Mouse (Mus musculus) granulocyte monocyte progenitor cell, adult 5-6 weeks (primary cell): ENCODE measurements around the gene Tradd. TPM values are rescaled to one million over a fixed set of nuclear protein-coding genes. Genes with fewer than 3 reads are reported as not detected.
A peak's percentile ranks its signal among the peaks of the same experiment; 100 is the strongest.
"Not testable (repeated sequence)": the region's sequence is repeated elsewhere in the genome, so short reads cannot be mapped to it uniquely, and the experiment has no call there.

Source experiments
- ATAC-seq: replicated peaks from 2 replicates; pipeline ENCODE4 v1.8.0; 2016; ENCODE audit warnings: mild to moderate bottlenecking, moderate TSS enrichment, inconsistent platforms; ENCODE audit not compliant: poor library complexity, severe bottlenecking
- total RNA-seq, 2 experiments: library from RNA; stranded (forward) in 1 of 2; stranded (reverse) in 1 of 2; fragments of 200-712, 200-1000 nt in 1 of 2; fragments of >200 nt in 1 of 2; fragmentation: Nextera tagmentation in 1 of 2; gene quantifications; 2 replicates each; pipeline ENCODE4 v1.2.3; 2014 to 2017

The Tradd gene
- total RNA-seq, 2 experiments from 2014 or later: 9.4 to 21.0 TPM

GRCm38 (mm10) chr8:105295895-105296573, 31.6 kb upstream of the Tradd start, which contains the start of gene Exoc3l:
Exoc3l (minus strand) TSS chr8:105296101.
- 0 out of 2 replicates have a peak, but pooled peaks have one; percentile 10 for ATAC-seq

DNA sequence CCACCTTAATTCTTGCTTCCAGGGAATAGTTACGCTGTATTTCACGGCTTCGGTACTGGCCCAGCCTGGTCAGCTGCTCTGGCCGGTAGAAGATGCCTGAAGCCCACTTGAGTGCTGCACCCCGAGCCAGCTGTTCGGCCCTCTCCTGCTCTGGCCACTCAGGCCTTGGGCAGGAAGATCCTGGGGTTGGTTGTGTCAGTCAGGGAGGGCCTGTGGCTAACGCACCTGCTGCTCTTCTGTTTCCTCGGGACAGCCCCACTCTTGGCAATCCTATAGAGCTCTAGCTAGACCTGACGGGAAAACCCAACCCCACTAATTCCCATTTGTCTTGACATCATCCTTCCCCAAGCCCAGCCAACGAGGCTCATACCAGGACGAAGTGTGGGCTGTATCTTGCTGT, 30.8 kb upstream of the Tradd start:
- ATAC-seq: no peak

- ATAC-seq: no peak
These were observed 30.4 kb upstream of the Tradd start for GRCm38 (mm10) chr8:105294776-105295175.

DNA sequence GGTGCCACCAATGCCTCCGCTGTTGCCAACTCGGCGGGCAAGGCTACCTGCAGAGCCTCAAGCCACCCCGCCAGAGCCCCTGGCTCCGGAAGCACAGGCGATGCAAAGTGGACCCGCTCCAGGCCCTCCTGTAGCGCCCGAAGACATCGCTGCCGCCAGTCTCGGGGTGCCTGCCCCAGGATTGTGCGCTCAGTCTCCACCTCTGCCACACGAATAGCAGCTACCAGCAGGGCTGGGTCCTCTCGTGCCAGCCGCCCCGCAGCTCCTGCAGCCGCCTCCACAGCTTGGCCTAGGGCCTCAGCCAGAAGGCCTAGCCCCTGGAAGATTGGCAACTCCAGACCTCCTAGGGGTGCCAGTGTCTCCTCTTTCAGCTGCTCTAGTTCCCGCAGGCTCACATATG, 29.0 kb upstream of the Tradd start:
- ATAC-seq: no peak

- ATAC-seq: no peak
These were observed 28.1 kb upstream of the Tradd start for GRCm38 (mm10) chr8:105292471-105292870.

DNA sequence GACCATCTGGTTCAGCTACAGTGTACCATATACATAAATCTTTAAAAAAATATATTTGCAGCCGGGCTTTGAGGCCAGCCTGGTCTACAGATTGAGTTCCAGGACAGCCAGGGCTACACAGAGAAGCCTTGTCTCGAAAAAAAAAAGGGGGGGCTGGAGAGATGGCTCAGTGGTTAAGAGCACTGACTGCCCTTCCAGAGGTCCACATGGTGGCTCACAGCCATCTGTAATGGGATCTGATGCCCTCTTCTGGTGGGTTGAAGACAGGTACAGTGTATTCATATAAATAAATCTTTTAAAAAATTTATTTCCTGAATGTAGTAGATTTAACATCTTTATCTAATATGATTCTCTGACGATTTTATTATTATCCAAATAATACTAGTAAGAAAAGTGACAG, 27.4 kb upstream of the Tradd start:
- ATAC-seq: not testable (repeated sequence)

DNA sequence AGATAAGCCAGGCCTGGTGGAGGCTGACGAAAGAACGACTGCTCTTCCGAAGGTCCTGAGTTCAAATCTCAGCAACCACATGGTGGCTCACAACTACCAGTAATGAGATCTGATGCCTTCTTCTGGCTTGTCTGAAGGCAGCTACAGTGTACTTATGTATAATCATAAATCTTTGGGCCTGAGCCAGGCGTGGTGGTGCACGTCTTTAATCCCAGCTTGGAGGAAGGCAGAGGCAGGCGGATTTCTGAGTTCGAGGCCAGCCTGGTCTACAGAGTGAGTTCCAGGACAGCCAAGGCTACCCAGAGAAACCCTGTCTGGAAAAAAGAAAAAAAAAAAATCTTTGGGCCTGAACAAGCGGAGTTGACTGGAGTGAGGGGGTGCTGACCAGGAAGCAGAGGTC, 27.0 kb upstream of the Tradd start:
- ATAC-seq: not testable (repeated sequence)

DNA sequence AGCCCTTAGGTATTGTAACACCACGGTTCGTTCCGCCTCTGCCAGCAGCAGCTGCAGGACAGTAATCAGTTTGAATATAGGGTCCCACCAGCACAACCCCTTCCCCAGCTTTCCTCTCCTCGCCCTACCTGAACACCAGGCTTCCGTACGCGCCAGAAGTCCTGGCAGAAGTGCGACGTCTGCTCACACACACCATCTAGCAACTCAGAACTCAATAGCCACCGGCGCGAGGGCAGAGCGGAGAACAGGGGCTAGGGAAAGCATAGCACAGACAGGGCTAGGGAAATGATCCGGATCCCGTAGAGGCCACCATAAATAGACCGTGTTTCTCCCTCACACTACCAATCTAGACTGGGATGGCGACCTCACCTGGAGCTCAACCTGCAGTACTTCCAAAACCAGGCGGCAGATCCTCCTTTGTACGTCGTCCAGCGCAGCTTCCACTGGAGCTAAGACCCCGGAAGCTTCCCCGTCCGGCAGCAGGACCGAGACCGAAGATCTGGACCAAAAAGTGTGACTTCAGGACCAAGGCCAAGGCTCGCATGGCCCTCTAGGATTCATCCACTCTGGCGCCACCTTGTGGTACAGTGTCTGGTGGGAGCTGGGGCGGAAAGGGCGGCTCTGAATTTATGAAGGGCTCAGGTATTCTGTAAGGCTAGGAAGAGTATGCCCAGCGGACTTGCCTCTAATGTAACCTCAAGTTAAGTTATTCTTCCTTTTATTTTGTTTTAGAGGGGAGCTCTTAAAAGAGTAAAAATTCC, 26.3 kb upstream of the Tradd start:
- peak; percentile 51 for ATAC-seq

DNA sequence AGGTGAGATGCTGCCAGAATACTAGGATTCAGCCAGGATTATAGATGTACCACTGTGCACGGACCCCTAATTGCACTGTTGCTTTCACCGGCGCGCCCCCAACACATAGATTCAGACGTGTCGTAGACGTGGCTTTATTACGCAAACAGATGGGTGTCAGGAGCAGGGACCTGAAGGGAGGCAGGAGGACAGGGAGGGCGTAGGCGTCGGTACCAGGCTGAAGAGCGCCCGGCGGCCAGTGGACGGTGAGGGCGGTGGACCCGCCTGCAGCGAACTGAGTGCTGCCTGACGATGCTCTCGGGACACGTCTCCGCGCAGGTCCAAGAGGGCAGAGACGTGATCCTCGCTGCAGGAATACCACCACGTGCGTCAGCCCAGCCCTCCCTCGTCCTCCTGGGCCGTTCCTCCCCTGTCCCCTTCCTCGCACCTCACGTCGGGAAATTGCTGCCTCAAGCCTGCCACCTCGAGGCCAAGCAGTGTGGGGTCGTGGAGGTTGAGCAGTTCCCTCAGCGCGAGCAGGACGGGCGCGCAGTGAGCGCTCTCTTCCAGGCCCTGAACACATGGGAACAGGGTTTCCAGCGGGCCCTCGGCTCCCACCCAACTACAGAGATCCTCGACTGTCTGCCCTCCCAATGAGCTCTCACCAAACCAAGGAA, 25.5 kb upstream of the Tradd start, which contains the start of gene 4931428F04Rik:
Gene 4931428F04Rik, minus strand, starts transcription at position 60 of the 656 bp plus-strand sequence.
- peak; percentile 18 for ATAC-seq

- ATAC-seq: peak; percentile 78
These were observed 24.7 kb upstream of the Tradd start for GRCm38 (mm10) chr8:105288958-105289732.

DNA sequence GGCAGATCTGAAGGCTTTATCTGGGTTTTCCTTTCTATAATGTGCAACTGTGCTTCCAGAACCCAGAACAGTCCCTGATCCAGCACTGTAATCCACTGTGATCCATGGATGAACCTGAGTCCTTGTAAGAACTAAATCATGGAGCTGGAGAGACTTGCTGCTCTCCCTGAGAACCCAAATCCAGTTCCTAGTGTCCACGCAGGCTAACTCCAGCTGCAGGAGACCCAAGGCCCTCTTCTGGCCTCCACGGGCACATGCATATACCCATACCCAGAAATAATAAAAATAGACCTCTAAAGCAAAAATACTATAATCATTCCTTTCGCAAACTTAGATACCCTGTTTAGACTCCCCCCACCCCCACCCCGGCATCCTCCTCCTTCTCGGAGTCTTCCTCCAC, 23.8 kb upstream of the Tradd start:
- ATAC-seq: no peak

DNA sequence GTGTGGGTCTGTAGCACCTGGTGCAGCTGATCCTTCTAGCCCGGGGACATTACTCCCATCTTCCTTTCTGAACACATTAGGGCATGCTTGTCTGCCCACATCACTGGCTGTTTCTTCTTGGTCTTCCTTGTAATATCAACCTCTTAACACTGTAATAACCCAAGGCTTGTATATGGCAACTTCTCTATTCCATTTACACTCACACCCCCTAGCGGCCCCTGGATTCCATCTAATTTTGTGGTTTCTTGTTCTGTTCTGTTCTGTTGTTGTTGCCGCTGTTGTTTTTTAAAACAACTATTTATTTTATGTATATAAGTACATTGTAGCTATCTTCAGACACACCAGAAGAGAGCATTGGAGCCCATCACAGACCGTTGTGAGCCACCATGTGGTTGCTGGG, 22.5 kb upstream of the Tradd start:
- no peak for ATAC-seq

GRCm38 (mm10) chr8:105285514-105285913, 21.1 kb upstream of the Tradd start:
- ATAC-seq: no peak

DNA sequence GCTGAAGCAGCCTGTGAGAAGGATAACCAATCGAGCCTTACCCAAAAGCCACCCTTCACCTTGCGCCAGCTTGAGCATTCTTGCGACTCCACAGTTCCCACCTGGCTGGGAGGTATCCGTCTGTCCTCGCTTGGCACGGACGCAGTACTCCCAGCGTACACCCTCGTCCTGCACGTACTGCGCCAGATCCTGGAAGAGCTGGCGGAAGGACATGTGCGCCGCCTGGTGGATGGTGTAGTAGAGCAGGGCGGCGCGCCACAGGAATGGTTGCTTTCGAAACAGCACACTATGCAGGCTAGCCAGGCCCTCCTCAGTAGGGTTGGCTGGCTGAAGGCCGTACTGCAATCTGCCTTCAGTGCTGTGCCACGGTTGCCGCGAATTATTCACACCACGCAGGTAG, 18.7 kb upstream of the Tradd start:
- ATAC-seq: peak; percentile 71

DNA sequence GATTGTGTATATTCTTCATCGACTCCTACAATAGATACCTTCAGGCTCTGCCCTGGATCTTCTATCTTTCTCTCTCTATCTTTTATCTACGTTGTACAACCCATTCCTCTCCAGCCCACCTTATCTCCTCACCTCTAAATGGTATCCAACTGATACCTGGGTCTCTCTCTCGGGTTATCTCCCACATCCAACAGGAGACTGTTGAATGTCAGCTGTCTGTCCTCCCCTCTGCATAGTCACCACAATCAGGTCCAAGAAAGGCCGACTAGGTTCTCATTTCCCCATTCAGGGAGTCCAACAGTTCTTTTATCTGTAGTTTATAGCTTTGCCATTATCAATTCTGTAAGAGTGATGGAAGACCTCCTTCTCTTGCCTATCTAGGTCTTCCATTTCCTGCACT, 17.8 kb upstream of the Tradd start:
- ATAC-seq: no peak

- no peak for ATAC-seq
These were observed 17.4 kb upstream of the Tradd start for GRCm38 (mm10) chr8:105281821-105282220.

GRCm38 (mm10) chr8:105280567-105280966, 16.2 kb upstream of the Tradd start:
- no peak for ATAC-seq

GRCm38 (mm10) chr8:105278911-105279334, 14.5 kb upstream of the Tradd start:
- peak; percentile 61 for ATAC-seq

DNA sequence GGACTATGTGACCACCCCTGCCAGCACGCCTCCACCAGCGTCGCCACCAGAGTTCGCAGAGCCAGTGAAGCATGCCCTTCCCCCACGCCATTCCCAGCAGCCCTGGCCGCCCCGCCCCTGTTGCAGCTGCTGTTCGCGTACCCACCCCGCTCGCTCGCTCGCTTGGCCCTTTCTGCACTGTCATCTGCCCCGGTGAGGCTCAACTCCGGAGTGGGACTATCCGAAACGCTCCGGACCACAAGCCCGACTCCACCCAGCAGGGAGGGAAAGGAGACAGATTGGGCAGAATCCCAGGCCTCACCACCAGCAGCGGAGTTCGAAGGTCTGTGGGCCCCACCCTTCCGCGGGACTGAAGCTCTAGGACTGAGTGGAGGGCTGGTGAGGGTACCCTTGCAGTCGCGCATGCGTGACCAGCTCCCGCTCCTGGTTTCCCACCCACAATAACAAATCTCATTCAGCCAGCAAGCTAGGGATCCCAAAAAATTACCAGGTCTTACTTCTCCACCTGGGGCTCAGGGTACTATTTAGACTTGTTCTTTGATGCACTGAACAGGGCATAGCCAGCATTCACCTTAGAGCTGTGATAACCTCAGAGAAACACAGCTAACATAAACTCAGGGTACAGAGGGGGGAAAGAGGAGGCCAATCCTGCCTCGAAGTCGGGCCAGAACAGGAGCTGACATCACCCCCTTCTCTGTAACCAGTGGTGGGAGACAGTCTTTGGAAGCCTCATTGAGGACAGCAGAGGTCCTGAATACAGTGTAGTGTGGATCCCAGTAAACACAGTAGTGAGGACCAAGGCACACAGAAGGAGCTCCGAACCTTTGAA, 12.1 kb upstream of the Tradd start:
- ATAC-seq: peak; percentile 60
